Mouse (Mus musculus) kidney, postnatal 0 days (tissue): Measurements from ENCODE around the gene P2rx4. TPM values are rescaled to one million over a fixed set of nuclear protein-coding genes. Genes with fewer than 3 reads are reported as not detected.
"Not testable (repeated sequence)": the region's sequence is repeated elsewhere in the genome, so short reads cannot be mapped to it uniquely, and the experiment has no call there.

Experiments used
- ATAC-seq: fragments of 200-750 bp; cut with Nextera tagmentation; replicated peaks from 2 replicates; pipeline ENCODE4 v1.8.0; 2017; ENCODE audit warnings: low read depth, moderate number of reproducible peaks, moderate TSS enrichment, moderate library complexity; ENCODE audit not compliant: low FRiP score
- DNase-seq: peaks from one replicate; pipeline ENCODE4 v3.0.0-alpha.2; 2016; ENCODE audit warnings: low spot score
- H3K27ac ChIP-seq: fragments of 300-500 bp; sonication (generic); 2 replicates; pipeline ENCODE4 v1.5.1; 2014; ENCODE audit warnings: mild to moderate bottlenecking
- H3K27me3 ChIP-seq: fragments of 300-500 bp; sonication (generic); 2 replicates; pipeline ENCODE4 v1.6.1; 2014; ENCODE audit warnings: low read length, mixed read lengths; ENCODE audit not compliant: insufficient read depth
- H3K36me3 ChIP-seq: fragments of 300-500 bp; sonication (generic); 2 replicates; pipeline ENCODE4 v1.6.1; 2014; ENCODE audit warnings: low read length, mixed read lengths; ENCODE audit not compliant: insufficient read depth
- H3K4me1 ChIP-seq: fragments of 300-500 bp; sonication (generic); replicated peaks from 2 replicates; pipeline ENCODE4 v1.6.1; 2014; ENCODE audit warnings: antibody characterized with exemption, low read length, mixed read lengths; ENCODE audit not compliant: insufficient read depth
- H3K4me2 ChIP-seq: fragments of 300-500 bp; sonication (generic); 2 replicates; pipeline ENCODE4 v1.6.1; 2014; ENCODE audit warnings: mild to moderate bottlenecking, low read length, moderate library complexity, mixed read lengths
- H3K4me3 ChIP-seq: fragments of 300-500 bp; sonication (generic); replicated peaks from 2 replicates; pipeline ENCODE4 v1.5.1; 2014; ENCODE audit warnings: low read depth, low read length
- H3K9ac ChIP-seq: fragments of 300-500 bp; sonication (generic); 2 replicates; pipeline ENCODE4 v1.6.1; 2014; ENCODE audit warnings: low read depth, low read length
- H3K9me3 ChIP-seq: fragments of 300-500 bp; sonication (generic); replicated peaks from 2 replicates; pipeline ENCODE4 v1.6.1; 2016; ENCODE audit warnings: low read length, inconsistent platforms, mixed read lengths
- CTCF ChIP-seq: IDR thresholded peaks from 2 replicates; pipeline ENCODE4 v1.5.1; 2016; ENCODE audit warnings: antibody characterized with exemption, low read depth, mild to moderate bottlenecking, moderate library complexity
- WGBS: fragments of 180-500 bp; shearing (Covaris S2); extraction: QIAGEN DNeasy Blood & Tissue Kit; methylation state at CpG from one replicate; pipeline ENCODE4 v1.1.7; 2014; 5-methylcytosine and 5-hydroxymethylcytosine counted together
- polyA plus RNA-seq: library from polyadenylated mRNA; unstranded; fragments of >200 nt; fragmentation: Nextera tagmentation; extraction: Ambion mirVana; gene quantifications from 2 replicates; pipeline ENCODE4 v1.2.1, GENCODE M21; 2015

P2rx4 gene
- polyA plus RNA-seq = 33.7 and 39.6 TPM in 2 replicates

- peak; percentile 92 for ATAC-seq
- DNase-seq = peak; percentile 89
- WGBS = 2% methylated on average over 66 of the region's 66 CpGs
- Histone ChIP-seq H3K27me3 (no peaks in the 10 kb centered on the region), H3K4me2 (peak within 1 kb of the TSS; percentile 86), H3K36me3 (no peaks in the 10 kb centered on the region), H3K4me1 (peaks cover 15% of the 10 kb centered on the region), H3K9me3 (no peaks in the 10 kb centered on the region), H3K27ac (peak within 1 kb of the TSS; percentile 91), H3K4me3 (peak within 1 kb of the TSS; percentile 67), H3K9ac (peak within 1 kb of the TSS; percentile 82)
- TF ChIP-seq CTCF = peak; percentile 47
Observed at GRCm38 (mm10) chr5:122707276-122708181, at the start of gene P2rx4. P2rx4 (plus strand) TSS chr5:122707544.

- DNase-seq (no peak), ATAC-seq (no peak)
- Histone ChIP-seq H3K27ac (no peak overlapping the region), H3K4me2 (no peak overlapping the region), H3K9ac (no peak overlapping the region), H3K4me3 (no peak overlapping the region), H3K27me3 (no peaks in the 10 kb centered on the region), H3K4me1 (no peaks in the 10 kb centered on the region), H3K36me3 (no peaks in the 10 kb centered on the region), H3K9me3 (no peaks in the 10 kb centered on the region)
- WGBS = 92% methylated on average over 6 of the region's 6 CpGs
- no peak for TF ChIP-seq CTCF
Observed at GRCm38 (mm10) chr5:122662501-122662900, 44.8 kb upstream of the P2rx4 start.

- Histone ChIP-seq H3K36me3 (no peaks in the 10 kb centered on the region), H3K9me3 (no peaks in the 10 kb centered on the region), H3K27me3 (no peaks in the 10 kb centered on the region), H3K4me2 (no peak overlapping the region), H3K9ac (no peak overlapping the region), H3K27ac (no peak overlapping the region), H3K4me1 (no peaks in the 10 kb centered on the region), H3K4me3 (no peak overlapping the region)
- ATAC-seq (no peak), DNase-seq (no peak)
- TF ChIP-seq CTCF = no peak
- 42% methylated on average over 5 of the region's 5 CpGs for WGBS
Observed at GRCm38 (mm10) chr5:122665036-122665435, 42.3 kb upstream of the P2rx4 start.

DNA sequence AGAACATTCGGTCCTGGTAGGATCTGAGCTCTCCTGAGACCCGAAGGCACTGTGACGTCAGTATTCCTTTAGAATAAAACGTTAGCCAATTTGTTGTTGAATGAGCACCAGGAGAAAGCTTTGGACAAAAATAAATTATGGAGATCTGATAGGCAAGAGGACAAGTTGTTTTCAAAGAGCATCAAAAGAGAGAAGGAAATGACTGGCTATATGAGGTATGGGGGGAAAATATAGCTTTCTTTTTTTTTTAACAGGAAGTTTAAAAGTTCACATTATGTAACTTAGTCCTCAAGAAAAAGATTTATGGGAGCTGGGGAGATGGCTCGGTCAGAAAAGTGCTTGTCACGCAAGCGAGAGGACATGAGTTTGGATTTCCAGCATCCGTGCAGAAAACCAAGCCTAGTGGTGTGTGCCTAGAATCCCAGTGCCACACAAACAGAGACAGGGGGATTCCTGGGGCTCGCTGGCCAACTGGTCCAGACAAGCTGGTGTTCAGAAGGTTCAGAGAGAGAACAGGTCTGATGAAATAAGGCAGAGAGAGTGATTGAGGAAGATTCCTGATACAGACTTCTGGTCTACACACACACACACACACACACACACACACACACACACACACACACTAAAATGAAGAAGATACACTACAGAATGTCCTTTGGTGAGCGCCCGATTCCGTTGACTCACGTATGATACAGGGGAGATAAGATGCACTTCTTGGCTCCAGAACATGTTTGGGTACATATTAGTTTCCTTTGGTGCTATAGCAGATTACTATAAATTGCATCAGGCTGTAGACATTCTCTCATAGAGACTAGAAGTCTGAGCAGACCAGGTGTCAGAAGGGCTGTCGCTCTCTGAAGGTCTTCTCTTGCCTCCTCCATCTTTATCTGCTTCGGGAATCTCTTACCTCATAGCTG lies 38.1 kb upstream of the P2rx4 start:
- Histone ChIP-seq H3K27me3 (no peaks in the 10 kb centered on the region), H3K9me3 (no peaks in the 10 kb centered on the region), H3K4me1 (no peaks in the 10 kb centered on the region), H3K36me3 (no peaks in the 10 kb centered on the region), H3K4me2 (no peak overlapping the region), H3K4me3 (no peak overlapping the region), H3K27ac (no peak overlapping the region), H3K9ac (no peak overlapping the region)
- DNase-seq = peak; percentile 63
- WGBS = 48% methylated on average over 15 of the region's 15 CpGs
- ATAC-seq = no peak
- TF ChIP-seq CTCF = no peak

DNA sequence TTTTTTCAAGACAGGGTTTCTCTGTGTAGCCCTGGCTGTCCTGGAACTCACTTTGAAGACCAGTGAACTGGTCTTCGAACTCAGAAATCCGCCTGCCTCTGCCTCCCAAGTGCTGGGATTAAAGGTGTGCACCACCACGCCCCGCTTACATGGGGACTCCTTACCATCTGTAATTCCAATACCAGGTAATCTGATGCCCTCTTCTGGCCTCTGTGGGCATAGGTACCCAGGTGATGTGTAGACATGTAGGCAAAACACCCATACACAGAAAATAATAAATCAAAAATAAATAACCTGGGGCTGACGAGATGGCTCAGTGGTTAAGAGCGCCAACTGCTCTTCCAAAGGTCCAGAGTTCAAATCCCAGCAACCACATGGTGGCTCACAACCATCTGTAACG lies 35.7 kb upstream of the P2rx4 start:
- not testable (repeated sequence) for DNase-seq, H3K9ac ChIP-seq
- 79% methylated on average over 7 of the region's 7 CpGs for WGBS

GRCm38 (mm10) chr5:122672298-122672697 lies 35.0 kb upstream of the P2rx4 start:
- H3K4me2 ChIP-seq = no peak overlapping the region
- no peak overlapping the region for H3K4me3 ChIP-seq
- H3K4me1 ChIP-seq = no peaks in the 10 kb centered on the region
- DNase-seq = no peak
- no peak overlapping the region for H3K27ac ChIP-seq
- no peaks in the 10 kb centered on the region for H3K36me3 ChIP-seq
- 86% methylated on average over 5 of the region's 5 CpGs for WGBS
- no peaks in the 10 kb centered on the region for H3K9me3 ChIP-seq
- TF ChIP-seq CTCF = no peak
- no peak for ATAC-seq
- H3K9ac ChIP-seq = no peak overlapping the region
- no peaks in the 10 kb centered on the region for H3K27me3 ChIP-seq

More for the DNA sequence above, 35.7 kb upstream of the P2rx4 start:
- H3K36me3 ChIP-seq, ATAC-seq, H3K4me1 ChIP-seq, H3K4me2 ChIP-seq, H3K9me3 ChIP-seq, H3K27ac ChIP-seq, H3K4me3 ChIP-seq, H3K27me3 ChIP-seq: not testable (repeated sequence)
- TF ChIP-seq CTCF = peak; percentile 37; the same call in 1 of the 2 replicates
